16 mouse cellular contexts compared by ENCODE assay signal in the genomic region with DNA sequence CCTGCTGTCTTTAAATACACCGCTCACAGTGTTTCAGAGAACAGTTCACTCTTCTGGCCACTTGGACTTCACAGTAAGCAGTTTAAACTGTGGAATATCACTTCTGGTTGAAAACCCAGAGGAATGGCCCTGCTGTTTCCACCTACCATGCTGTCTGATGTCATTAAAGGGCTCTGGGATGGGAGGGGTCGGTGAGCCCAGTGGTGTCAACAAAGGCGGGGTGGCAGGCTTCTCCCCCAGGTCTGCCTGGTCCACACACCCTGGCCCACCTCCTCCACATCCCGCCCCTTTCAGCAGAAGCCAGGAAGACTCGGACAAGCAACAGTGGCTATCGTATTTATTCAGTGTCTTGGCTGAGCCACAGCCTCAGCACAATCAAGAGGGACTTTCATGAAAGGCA. TPM values are rescaled to one million over a fixed set of nuclear protein-coding genes. Genes with fewer than 3 reads are reported as not detected.
DNase-seq lines count a peak whose midpoint lies in the region; ATAC-seq and TF ChIP-seq lines count a peak whose summit lies in the region.
"Had no signal": no experiment of that assay in that cellular context is flagged by ENCODE, and none has a peak within 500 bp of the region (broad histone marks: within the 10 kb centered on the region; RNA-seq: fewer than 3 reads in every experiment).

No protein-coding gene starts in this region.

- H3K4me1 ChIP-seq in heart, embryonic 10.5 days: peaks cover 45% of the 10 kb centered on the region
- H3K4me1 ChIP-seq in heart, postnatal 0 days (ENCODE audit: control insufficient read depth, insufficient read depth): peaks cover 10% of the 10 kb centered on the region
- H3K4me1 ChIP-seq: hindbrain, embryonic 15.5 days; liver, embryonic 13.5 days had no signal

- H3K27me3 ChIP-seq in heart, embryonic 10.5 days (ENCODE audit: insufficient read depth, poor library complexity, severe bottlenecking): no peaks in the 10 kb centered on the region
- H3K27me3 ChIP-seq in heart, postnatal 0 days (ENCODE audit: control insufficient read depth, insufficient read depth, low read length): no peaks in the 10 kb centered on the region
- H3K27me3 ChIP-seq: hindbrain, embryonic 15.5 days; liver, embryonic 13.5 days had no signal

- no peak for TF ChIP-seq EP300 in heart, postnatal 0 days (IDR thresholded peaks at IDR 0.05; ENCODE audit: low read depth)

- no peak overlapping the region for H3K4me2 ChIP-seq in heart, postnatal 0 days (ENCODE audit: low read depth, low read length)
- H3K4me2 ChIP-seq: hindbrain, embryonic 15.5 days; liver, embryonic 13.5 days had no signal

- H3K9ac ChIP-seq in heart, postnatal 0 days (replicated peaks; ENCODE audit: low read depth, low read length): no peak overlapping the region
- H3K9ac ChIP-seq: hindbrain, embryonic 15.5 days; liver, embryonic 13.5 days had no signal

- peaks cover 6% of the 10 kb centered on the region for H3K36me3 ChIP-seq in heart, embryonic 10.5 days
- H3K36me3 ChIP-seq in heart, postnatal 0 days (replicated peaks; ENCODE audit: control insufficient read depth, insufficient read depth, low read length): peaks cover 12% of the 10 kb centered on the region; the same call in 1 of the 2 replicates
- H3K36me3 ChIP-seq: liver, embryonic 13.5 days had no signal

- no peak overlapping the region for H3K4me3 ChIP-seq in heart, embryonic 10.5 days
- H3K4me3 ChIP-seq in heart, postnatal 0 days (ENCODE audit: low read depth, low read length): no peak overlapping the region
- H3K4me3 ChIP-seq: hindbrain, embryonic 15.5 days; liver, embryonic 13.5 days had no signal

- WGBS in heart, embryonic 10.5 days: 43% methylated on average over 6 of the region's 6 CpGs
- 52% methylated on average over 6 of the region's 6 CpGs for WGBS in heart, postnatal 0 days

- 0 out of 2 replicates have a peak overlapping the region, but pooled peaks have one; percentile 29 for H3K27ac ChIP-seq in heart, embryonic 10.5 days
- H3K27ac ChIP-seq in heart, postnatal 0 days (ENCODE audit: low read depth): no peak overlapping the region
- H3K27ac ChIP-seq: hindbrain, embryonic 15.5 days; liver, embryonic 13.5 days had no signal

- DNase-seq in heart, embryonic 10.5 days (ENCODE audit: low spot score): peak; percentile 76
- no peak for DNase-seq in heart, adult 8-10 months (ENCODE audit: low spot score)
- DNase-seq in kidney, postnatal 4 days: peak; percentile 24 to 34
- no peak for DNase-seq in kidney, postnatal 36 days
- DNase-seq in ZHBTc4 (ENCODE audit: low read depth, low spot score): peak; percentile 16
- DNase-seq in heart, postnatal 0 days (ENCODE audit: low spot score): peak; percentile 13
- DNase-seq in natural killer cell, adult 2 months (ENCODE audit: low spot score in 2 of 2): no peak
- no peak for DNase-seq in left cerebral cortex, adult 18-20 months (ENCODE audit: low spot score in 2 of 2)
- DNase-seq: B cell, adult 2 months; cerebellum, adult 2 months; liver, embryonic 13.5 days; lung, postnatal 36 days had no signal

- peak; percentile 47 for ATAC-seq in heart, postnatal 0 days (ENCODE audit: insufficient read depth, low read depth)

- no peak for TF ChIP-seq CTCF in heart, postnatal 0 days (IDR thresholded peaks at IDR 0.05; ENCODE audit: low read depth)

- no peaks in the 10 kb centered on the region for H3K9me3 ChIP-seq in heart, embryonic 10.5 days
- no peaks in the 10 kb centered on the region for H3K9me3 ChIP-seq in heart, postnatal 0 days (replicated peaks; ENCODE audit: control insufficient read depth, low read length)
- H3K9me3 ChIP-seq: hindbrain, embryonic 15.5 days; liver, embryonic 13.5 days had no signal

RNA-seq across cellular contexts. Expression of a gene that starts 44.7 kb away (rescaled TPM):
- not detected in 2 replicates for polyA plus RNA-seq in heart, embryonic 10.5 days (2016; fragmentation: Nextera tagmentation; extraction: Ambion mirVana)
- total RNA-seq in heart, adult 8-10 months (2022): not detected
- total RNA-seq in heart, postnatal 0 days (2014; rRNA removed; ENCODE audit: low replicate concordance): not detected in 2 replicates
- polyA plus RNA-seq in heart, postnatal 0 days (2015; fragmentation: Nextera tagmentation; extraction: Ambion mirVana): not detected in 2 replicates
- total RNA-seq in left cerebral cortex, adult 18-20 months (2021): not detected
- total RNA-seq: gastrocnemius, adult 18-20 months; left cerebral cortex, postnatal 14 days; neutrophil, adult 5-6 weeks had no signal
- polyA plus RNA-seq: cerebellum, adult 2 months; hindbrain, embryonic 15.5 days; liver, embryonic 13.5 days had no signal

Comparison
In these comparisons a context has a peak if more than half of its experiments do, and no peak if none do; other contexts are left out.
1. DNase-seq: peak in heart, embryonic 10.5 days (single experiment), kidney, postnatal 4 days (2 of 2), ZHBTc4 (single experiment) and heart, postnatal 0 days (single experiment); none in heart, adult 8-10 months (single experiment), kidney, postnatal 36 days (0 of 2), natural killer cell, adult 2 months (0 of 2) and left cerebral cortex, adult 18-20 months (0 of 2).